Mouse (Mus musculus) G1E (cell line): ENCODE data around the gene Tln2. TPM values are rescaled to one million over a fixed set of nuclear protein-coding genes. Genes with fewer than 3 reads are reported as not detected.

Experiments used
- ATAC-seq: 2 replicates; pipeline ENCODE4 v1.8.0; 2016; ENCODE audit warnings: mild to moderate bottlenecking; ENCODE audit not compliant: insufficient number of reproducible peaks, poor library complexity, low FRiP score, severe bottlenecking; ENCODE audit errors: extremely low read depth
- DNase-seq: peaks from one replicate; pipeline ENCODE4 v3.0.0; 2012; ENCODE audit warnings: low spot score
- H3K27me3 ChIP-seq: 2 replicates; pipeline ENCODE4 v1.6.1; 2012; ENCODE audit warnings: mild to moderate bottlenecking, low read length, inconsistent platforms; ENCODE audit not compliant: insufficient read depth
- H3K36me3 ChIP-seq: replicated peaks from 2 replicates; pipeline ENCODE3; 2012; ENCODE audit warnings: mild to moderate bottlenecking, inconsistent platforms
- H3K4me1 ChIP-seq: 2 replicates; pipeline ENCODE4 v1.6.1; 2012; ENCODE audit warnings: low read depth, low read length, inconsistent platforms, mixed read lengths; ENCODE audit not compliant: insufficient read depth
- H3K4me3 ChIP-seq: 2 replicates; pipeline ENCODE4 v1.5.1; 2012; ENCODE audit warnings: low read depth, mild to moderate bottlenecking, inconsistent platforms, low read length, moderate library complexity, mixed read lengths
- H3K9me3 ChIP-seq: replicated peaks from 2 replicates; pipeline ENCODE4 v1.6.1; 2012; ENCODE audit warnings: inconsistent platforms
- CTCF ChIP-seq: IDR thresholded peaks from 2 replicates; pipeline ENCODE4 v1.5.1; 2012; ENCODE audit warnings: low read depth, low read length, inconsistent platforms, mixed read lengths
- GATA1 ChIP-seq: IDR thresholded peaks from 2 replicates; pipeline ENCODE4 v1.6.1; 2012; ENCODE audit warnings: borderline replicate concordance, low read length, inconsistent platforms, mixed read lengths
- GATA2 ChIP-seq: IDR thresholded peaks from 2 replicates; pipeline ENCODE4 v1.6.1; 2012; ENCODE audit warnings: low read depth, low read length, inconsistent platforms, borderline replicate concordance
- POLR2AphosphoS5 ChIP-seq: IDR thresholded peaks from 2 replicates; pipeline ENCODE4 v1.6.1; 2012; ENCODE audit warnings: low read depth, low read length, inconsistent platforms; ENCODE audit not compliant: insufficient replicate concordance
- TAL1 ChIP-seq: conservative IDR thresholded peaks from 2 replicates; pipeline ENCODE4 v1.6.1; 2012; ENCODE audit warnings: low read depth, low read length, inconsistent platforms, mixed read lengths
- polyA plus RNA-seq: library from polyadenylated mRNA; stranded (reverse); fragments of >175 nt; gene quantifications from 2 replicates; pipeline ENCODE4 v1.2.3, GENCODE M21; 2012
- total RNA-seq, 2 experiments: library from RNA; stranded (forward) in 1 of 2; stranded (reverse) in 1 of 2; fragments of 200-1000 nt in 1 of 2; fragments of >200 nt in 1 of 2; fragmentation: Nextera tagmentation in 1 of 2; gene quantifications; 2 replicates each; pipeline ENCODE4 v1.2.3; 2014 to 2017

Gene Tln2
- total and polyA plus RNA-seq, 3 experiments = 1.6 to 8.1 (median 2.1) TPM

DNA sequence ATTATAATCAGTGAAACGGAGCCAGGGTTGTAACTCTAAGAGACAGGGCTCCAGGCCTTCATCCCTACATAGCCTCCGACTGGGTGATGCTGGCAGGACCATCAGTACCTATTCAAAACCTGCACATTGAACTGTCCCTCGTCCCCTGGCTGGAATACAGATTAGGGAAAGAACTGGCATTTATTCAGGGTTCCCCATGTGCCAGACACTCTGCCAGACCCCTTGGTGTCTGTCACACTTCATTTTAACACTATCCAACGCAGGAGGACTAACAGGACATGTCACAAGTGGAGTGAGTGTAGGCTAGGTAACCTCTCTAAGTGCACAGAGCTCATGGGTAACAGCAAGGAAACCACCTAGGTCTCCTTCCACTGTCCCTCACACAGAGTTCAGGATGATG, 37.8 kb downstream of the Tln2 start:
- no peak for DNase-seq
- Histone ChIP-seq H3K9me3 (no peaks in the 10 kb centered on the region), H3K36me3 (no peaks in the 10 kb centered on the region), H3K4me3 (no peak overlapping the region), H3K4me1 (no peaks in the 10 kb centered on the region), H3K27me3 (peaks cover 4% of the 10 kb centered on the region; the same call in 1 of the 2 replicates)
- ATAC-seq = no peak
- TF ChIP-seq POLR2AphosphoS5 = no peak
- TF ChIP-seq TAL1 = no peak
- no peak for TF ChIP-seq GATA2
- TF ChIP-seq GATA1 = no peak
- TF ChIP-seq CTCF = no peak

DNA sequence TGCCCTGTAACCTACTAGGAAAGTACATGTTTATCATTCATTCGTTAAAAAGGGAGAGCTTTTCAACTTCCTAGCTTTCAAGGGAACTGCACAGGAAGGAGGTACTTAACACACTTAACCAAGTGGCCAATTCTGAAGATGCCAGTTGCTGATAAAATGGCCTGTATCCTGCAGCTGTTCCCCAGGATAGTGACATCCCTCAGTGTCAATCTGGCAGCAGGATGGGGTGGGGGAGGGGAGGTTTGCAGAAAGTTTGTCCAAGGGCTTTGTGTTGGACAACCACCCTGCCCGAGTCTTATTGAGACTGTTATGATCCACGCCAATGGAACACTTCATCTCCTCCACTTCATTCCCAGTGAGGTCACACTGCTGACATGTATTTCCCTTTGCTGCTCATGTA, 50.0 kb downstream of the Tln2 start:
- ATAC-seq (no peak), DNase-seq (no peak)
- TF ChIP-seq GATA2 (no peak), TAL1 (no peak), GATA1 (no peak), POLR2AphosphoS5 (no peak), CTCF (no peak)

DNA sequence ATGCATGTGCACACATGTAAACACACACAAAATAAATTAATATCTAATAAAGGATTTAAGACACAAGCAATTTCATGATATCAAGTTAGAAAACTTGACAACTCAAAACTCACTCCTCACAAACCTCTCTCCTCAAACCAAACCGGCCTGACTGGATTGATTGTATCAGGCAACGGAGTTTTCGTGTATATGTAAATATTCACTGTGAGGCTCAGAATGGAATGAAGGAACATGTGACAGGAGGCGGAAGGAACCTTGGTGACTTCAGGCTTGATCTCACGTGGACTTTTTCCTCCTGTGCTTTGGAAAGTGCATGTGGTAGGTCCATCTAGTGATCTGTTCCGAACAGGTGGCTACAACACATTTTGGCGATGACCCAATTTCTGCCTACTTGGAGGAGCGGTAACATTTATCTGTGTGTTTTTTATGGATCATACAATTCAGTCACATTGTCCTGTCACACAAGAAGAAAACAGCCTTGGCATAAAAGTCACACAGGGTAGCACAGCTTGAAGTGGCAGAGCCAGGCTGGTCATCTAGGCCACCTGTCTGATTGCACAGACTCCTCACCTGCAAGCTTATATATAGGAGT, 54.7 kb downstream of the Tln2 start:
- H3K27me3 ChIP-seq = no peaks in the 10 kb centered on the region; the same call in 1 of the 2 replicates
- TF ChIP-seq CTCF (no peak), POLR2AphosphoS5 (no peak), GATA1 (no peak), GATA2 (no peak), TAL1 (no peak)
- no peak for DNase-seq
- no peaks in the 10 kb centered on the region for H3K36me3 ChIP-seq
- no peaks in the 10 kb centered on the region; the same call in 1 of the 2 replicates for H3K4me1 ChIP-seq
- no peak for ATAC-seq
- no peaks in the 10 kb centered on the region for H3K9me3 ChIP-seq
- no peak overlapping the region for H3K4me3 ChIP-seq

More for the DNA sequence above, 50.0 kb downstream of the Tln2 start:
- no peak overlapping the region for H3K4me3 ChIP-seq
- no peaks in the 10 kb centered on the region; the same call in 1 of the 2 replicates for H3K4me1 ChIP-seq
- H3K36me3 ChIP-seq = no peaks in the 10 kb centered on the region
- no peaks in the 10 kb centered on the region for H3K27me3 ChIP-seq
- H3K9me3 ChIP-seq = no peaks in the 10 kb centered on the region

DNA sequence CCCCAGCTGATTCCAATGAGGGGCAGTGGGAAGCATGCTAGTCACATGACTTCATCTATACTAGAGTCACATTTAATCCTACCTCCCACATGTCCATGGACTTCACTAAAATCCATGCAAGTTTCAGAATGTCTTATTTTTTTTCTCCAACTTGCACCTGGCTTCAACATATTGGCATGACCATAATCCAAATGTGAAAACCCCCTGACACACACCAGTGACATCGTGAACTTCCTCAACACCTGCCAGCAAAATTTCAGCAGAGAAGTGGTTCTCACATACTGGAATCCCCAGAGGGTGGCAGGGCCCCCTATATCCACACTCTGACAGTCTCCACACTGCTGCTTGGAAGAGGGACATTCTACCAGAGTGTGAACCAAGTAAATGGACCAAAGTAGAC, 57.7 kb downstream of the Tln2 start:
- Histone ChIP-seq H3K4me3 (no peak overlapping the region), H3K4me1 (no peaks in the 10 kb centered on the region), H3K9me3 (no peaks in the 10 kb centered on the region), H3K36me3 (no peaks in the 10 kb centered on the region), H3K27me3 (no peaks in the 10 kb centered on the region; the same call in 1 of the 2 replicates)
- DNase-seq (no peak), ATAC-seq (no peak)
- TF ChIP-seq POLR2AphosphoS5 (no peak), CTCF (no peak), GATA2 (no peak), GATA1 (no peak), TAL1 (no peak)

GRCm38 (mm10) chr9:67496368-67496767, 63.1 kb downstream of the Tln2 start:
- Histone ChIP-seq H3K36me3 (no peaks in the 10 kb centered on the region), H3K9me3 (no peaks in the 10 kb centered on the region), H3K27me3 (peaks cover 3% of the 10 kb centered on the region; the same call in 1 of the 2 replicates), H3K4me3 (no peak overlapping the region), H3K4me1 (no peaks in the 10 kb centered on the region)
- no peak for ATAC-seq
- no peak for DNase-seq
- TF ChIP-seq CTCF = no peak
- no peak for TF ChIP-seq POLR2AphosphoS5
- no peak for TF ChIP-seq GATA2
- no peak for TF ChIP-seq TAL1
- no peak for TF ChIP-seq GATA1

DNA sequence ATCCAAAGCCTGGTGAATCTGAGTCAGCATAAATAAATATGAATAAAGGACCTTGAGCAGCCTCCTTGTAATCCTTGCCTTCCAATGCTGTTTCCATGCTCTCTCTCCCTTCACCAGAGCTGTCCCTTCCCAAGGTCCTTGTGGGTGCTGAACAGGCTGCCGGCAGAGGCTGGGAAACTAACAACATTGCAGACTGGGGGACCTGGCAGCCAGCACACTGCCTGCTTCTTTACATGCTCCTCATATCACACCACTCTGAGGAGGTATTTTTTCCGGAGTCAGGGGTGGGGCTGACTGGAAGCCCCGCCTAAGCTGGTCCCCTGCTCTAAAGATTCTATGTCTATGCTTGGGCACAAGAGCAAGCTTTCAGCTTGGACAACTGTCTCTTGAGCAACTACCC, 64.2 kb downstream of the Tln2 start:
- no peaks in the 10 kb centered on the region for H3K9me3 ChIP-seq
- no peak overlapping the region for H3K4me3 ChIP-seq
- H3K4me1 ChIP-seq = no peaks in the 10 kb centered on the region
- TF ChIP-seq POLR2AphosphoS5 (no peak), GATA2 (no peak), TAL1 (no peak), GATA1 (no peak), CTCF (no peak)
- ATAC-seq (no peak), DNase-seq (no peak)
- H3K36me3 ChIP-seq = no peaks in the 10 kb centered on the region
- H3K27me3 ChIP-seq = peaks cover 3% of the 10 kb centered on the region; the same call in 1 of the 2 replicates
